Mouse (Mus musculus): ENCODE data around the gene Nr4a2. TPM values are rescaled to one million over a fixed set of nuclear protein-coding genes. Genes with fewer than 3 reads are reported as not detected.

Gene Nr4a2
- polyA plus RNA-seq, 1 experiment = not detected

DNA sequence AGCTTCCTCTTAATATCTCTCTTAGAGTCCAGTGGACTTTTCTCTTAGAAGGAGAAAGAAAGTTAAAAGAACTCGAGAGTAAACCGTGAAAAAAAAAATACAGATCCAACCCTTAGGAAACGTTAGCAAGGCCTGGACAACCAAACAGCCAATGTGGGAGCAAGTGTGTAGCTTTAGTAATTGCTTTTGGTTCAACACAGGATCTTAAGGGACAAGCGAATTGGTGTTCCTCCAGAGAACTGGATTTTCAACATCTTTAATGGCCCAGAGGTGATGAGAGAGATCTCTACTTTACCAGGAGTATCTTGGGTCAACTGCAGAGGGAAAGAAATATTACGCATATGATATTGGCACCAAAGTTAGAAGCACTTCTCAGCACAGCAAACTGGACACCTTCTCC lies 10.4 kb downstream of the Nr4a2 start:
- no peak overlapping the region for H3K4me3 ChIP-seq (ENCODE audit: insufficient read depth, low read depth, low read length)

DNA sequence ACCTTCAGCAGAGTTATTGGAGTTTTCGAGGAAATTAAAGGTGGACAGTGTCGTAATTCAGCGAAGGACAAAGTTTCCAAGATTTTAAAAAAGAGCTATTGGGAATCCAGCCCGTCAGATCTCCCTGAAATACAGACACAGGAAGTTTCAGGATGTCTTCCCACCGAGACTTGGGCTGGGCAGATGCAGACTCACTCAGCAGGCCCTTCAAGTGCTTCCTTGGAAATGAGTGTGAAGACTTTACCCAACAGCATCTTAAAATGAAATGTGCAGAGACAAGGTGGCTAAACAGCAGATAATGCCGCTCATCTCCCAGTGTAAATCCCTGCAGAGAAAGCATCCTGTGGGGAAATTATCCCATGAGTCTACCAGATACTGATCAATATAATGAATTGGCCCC lies 10.9 kb downstream of the Nr4a2 start:
- Histone ChIP-seq H3K4me1 (ENCODE audit: control insufficient read depth, insufficient read depth, low read length) (peaks cover 16% of the 10 kb centered on the region), H3K27ac (ENCODE audit: insufficient read depth, low read depth, low read length) (no peak overlapping the region), H3K4me3 (ENCODE audit: insufficient read depth, low read depth, low read length) (no peak overlapping the region)
- TF ChIP-seq CTCF (IDR thresholded peaks at IDR 0.05; ENCODE audit: insufficient read depth, low read depth, low read length) = no peak
- no peak for TF ChIP-seq POLR2A (IDR thresholded peaks at IDR 0.05; ENCODE audit: insufficient read depth, low read depth, low read length)
- 89% methylated on average over 6 of the region's 6 CpGs for WGBS

More for the DNA sequence above, 10.4 kb downstream of the Nr4a2 start:
- Histone ChIP-seq H3K27ac (ENCODE audit: insufficient read depth, low read depth, low read length) (no peak overlapping the region), H3K4me1 (ENCODE audit: control insufficient read depth, insufficient read depth, low read length) (peaks cover 16% of the 10 kb centered on the region)
- no peak for TF ChIP-seq CTCF (IDR thresholded peaks at IDR 0.05; ENCODE audit: insufficient read depth, low read depth, low read length)
- TF ChIP-seq POLR2A (IDR thresholded peaks at IDR 0.05; ENCODE audit: insufficient read depth, low read depth, low read length) = no peak
- 78% methylated on average over 5 of the region's 5 CpGs for WGBS

DNA sequence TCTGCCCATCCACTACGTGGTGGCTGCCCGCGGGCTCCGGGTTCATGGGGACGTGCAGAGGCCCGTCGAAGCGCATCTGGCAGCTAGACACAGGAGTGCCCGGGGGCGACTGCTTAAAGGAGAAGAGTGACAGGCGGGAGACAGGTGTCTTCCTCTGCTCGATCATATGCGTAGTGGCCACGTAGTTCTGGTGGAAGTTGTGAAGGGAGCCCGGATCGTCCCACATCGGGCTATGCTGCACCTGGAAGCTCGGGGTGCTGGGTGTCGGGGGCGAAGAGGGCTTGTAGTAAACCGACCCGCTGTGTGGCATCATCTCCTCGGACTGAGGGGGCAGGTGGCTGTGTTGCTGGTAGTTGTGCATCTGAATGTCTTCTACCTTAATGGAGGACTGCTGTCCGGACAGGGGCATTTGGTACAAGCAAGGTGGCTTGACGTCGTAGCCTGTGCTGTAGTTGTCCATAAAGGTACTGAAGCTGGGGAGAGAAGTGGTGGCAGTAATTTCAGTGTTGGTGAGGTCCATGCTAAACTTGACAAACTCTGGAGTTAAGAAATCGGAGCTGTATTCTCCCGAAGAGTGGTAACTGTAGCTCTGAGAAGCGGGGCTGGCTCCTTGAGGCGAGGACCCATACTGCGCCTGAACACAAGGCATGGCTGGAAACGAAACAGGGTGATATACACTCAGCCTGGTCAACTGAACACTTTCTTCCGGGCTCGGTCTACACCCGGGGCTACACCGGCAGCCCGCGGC lies 11.8 kb downstream of the Nr4a2 start:
- WGBS = 43% methylated on average over 38 of the region's 38 CpGs
- Histone ChIP-seq H3K4me3 (ENCODE audit: insufficient read depth, low read depth, low read length) (peak overlapping the region; percentile 2; the same call in 1 of the 2 replicates), H3K27ac (ENCODE audit: insufficient read depth, low read depth, low read length) (no peak overlapping the region), H3K4me1 (ENCODE audit: control insufficient read depth, insufficient read depth, low read length) (peaks cover 16% of the 10 kb centered on the region)
- TF ChIP-seq CTCF (IDR thresholded peaks at IDR 0.05; ENCODE audit: insufficient read depth, low read depth, low read length) (no peak), POLR2A (IDR thresholded peaks at IDR 0.05; ENCODE audit: insufficient read depth, low read depth, low read length) (no peak)

DNA sequence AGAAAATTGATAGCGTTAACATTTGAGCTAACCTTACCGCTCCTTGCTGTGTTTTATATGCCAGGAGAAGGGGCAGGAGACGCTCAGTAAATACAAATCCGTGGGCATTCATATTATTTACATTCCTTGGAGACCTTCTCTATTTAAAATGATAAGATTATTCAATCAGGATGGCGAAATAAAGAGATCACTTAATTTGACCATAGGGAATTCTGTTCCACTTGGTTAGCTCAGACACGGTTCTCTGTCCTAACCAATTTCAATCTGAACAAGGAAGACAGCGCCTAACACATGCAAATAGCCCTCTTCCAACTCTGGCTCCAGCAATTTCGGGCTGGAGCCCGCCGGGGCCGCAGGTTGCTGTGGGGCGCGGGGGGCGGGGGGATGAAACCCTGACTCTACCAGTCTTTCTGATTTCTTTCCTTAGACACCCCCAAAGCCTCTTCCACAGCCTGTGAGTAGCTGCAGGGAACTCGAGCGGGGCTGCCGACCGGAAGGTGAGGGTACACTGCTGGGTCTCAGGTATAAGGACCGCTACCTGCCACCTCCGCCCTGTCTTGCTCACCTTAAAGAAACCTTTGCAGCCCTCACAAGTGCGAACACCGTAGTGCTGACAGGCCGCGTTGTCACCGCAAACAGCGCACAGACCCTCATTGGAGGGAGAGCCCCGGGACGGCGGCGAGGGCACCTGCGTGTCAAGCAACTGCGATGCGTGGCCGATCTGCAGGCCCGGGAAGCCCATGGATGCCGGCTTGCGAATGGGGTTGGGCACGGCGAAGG lies 12.6 kb downstream of the Nr4a2 start:
- no peak overlapping the region for H3K27ac ChIP-seq (ENCODE audit: insufficient read depth, low read depth, low read length)
- peaks cover 16% of the 10 kb centered on the region for H3K4me1 ChIP-seq (ENCODE audit: control insufficient read depth, insufficient read depth, low read length)
- WGBS = 47% methylated on average over 39 of the region's 39 CpGs
- TF ChIP-seq POLR2A (IDR thresholded peaks at IDR 0.05; ENCODE audit: insufficient read depth, low read depth, low read length) (no peak), CTCF (IDR thresholded peaks at IDR 0.05; ENCODE audit: insufficient read depth, low read depth, low read length) (no peak)
- H3K4me3 ChIP-seq (ENCODE audit: insufficient read depth, low read depth, low read length) = no peak overlapping the region

DNA sequence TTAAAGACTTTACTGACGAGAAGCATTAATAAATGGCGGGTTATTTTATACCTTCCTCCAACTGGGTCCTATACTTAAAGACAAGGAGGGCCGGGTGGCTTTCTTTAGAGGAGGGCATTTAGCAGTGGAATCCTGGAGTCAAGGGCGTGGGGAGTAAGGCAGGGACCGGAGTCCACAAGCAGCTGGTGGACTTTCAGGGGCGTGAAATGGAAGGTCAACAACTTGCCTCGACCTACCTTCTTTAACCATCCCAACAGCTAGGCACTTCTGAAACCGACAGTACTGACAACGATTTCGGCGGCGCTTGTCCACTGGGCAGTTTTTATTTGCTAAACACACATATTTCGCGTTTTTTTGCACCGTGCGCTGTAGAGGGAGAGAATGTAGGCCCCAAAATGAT lies 13.4 kb downstream of the Nr4a2 start:
- H3K4me3 ChIP-seq (ENCODE audit: insufficient read depth, low read depth, low read length) = no peak overlapping the region
- no peak overlapping the region for H3K27ac ChIP-seq (ENCODE audit: insufficient read depth, low read depth, low read length)
- WGBS = 77% methylated on average over 16 of the region's 16 CpGs
- TF ChIP-seq CTCF (IDR thresholded peaks at IDR 0.05; ENCODE audit: insufficient read depth, low read depth, low read length) (no peak), POLR2A (IDR thresholded peaks at IDR 0.05; ENCODE audit: insufficient read depth, low read depth, low read length) (no peak)
- H3K4me1 ChIP-seq (ENCODE audit: control insufficient read depth, insufficient read depth, low read length) = peaks cover 13% of the 10 kb centered on the region

DNA sequence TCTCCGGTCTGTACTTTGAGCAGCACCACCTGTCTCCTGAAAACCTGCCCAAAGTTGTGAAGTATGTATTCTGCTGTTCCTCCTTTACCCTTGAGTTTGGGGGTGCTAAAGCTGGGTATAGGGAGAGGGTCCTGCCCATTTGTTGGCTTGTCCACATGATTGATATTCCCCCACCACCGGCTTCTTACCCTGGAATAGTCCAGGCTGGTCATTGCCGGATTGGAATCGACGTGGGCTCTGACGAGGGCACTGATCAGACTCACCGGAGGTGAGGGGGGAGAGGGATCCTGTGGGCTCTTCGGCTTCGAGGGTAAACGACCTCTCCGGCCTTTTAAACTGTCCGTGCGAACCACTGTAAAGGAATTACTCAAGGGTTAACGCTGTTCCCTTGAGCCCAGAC lies 13.9 kb downstream of the Nr4a2 start:
- no peak overlapping the region for H3K27ac ChIP-seq (ENCODE audit: insufficient read depth, low read depth, low read length)
- H3K4me3 ChIP-seq (ENCODE audit: insufficient read depth, low read depth, low read length) = no peak overlapping the region
- H3K4me1 ChIP-seq (ENCODE audit: control insufficient read depth, insufficient read depth, low read length) = peaks cover 13% of the 10 kb centered on the region
- no peak for TF ChIP-seq CTCF (IDR thresholded peaks at IDR 0.05; ENCODE audit: insufficient read depth, low read depth, low read length)
- no peak for TF ChIP-seq POLR2A (IDR thresholded peaks at IDR 0.05; ENCODE audit: insufficient read depth, low read depth, low read length)
- 54% methylated on average over 14 of the region's 14 CpGs for WGBS

DNA sequence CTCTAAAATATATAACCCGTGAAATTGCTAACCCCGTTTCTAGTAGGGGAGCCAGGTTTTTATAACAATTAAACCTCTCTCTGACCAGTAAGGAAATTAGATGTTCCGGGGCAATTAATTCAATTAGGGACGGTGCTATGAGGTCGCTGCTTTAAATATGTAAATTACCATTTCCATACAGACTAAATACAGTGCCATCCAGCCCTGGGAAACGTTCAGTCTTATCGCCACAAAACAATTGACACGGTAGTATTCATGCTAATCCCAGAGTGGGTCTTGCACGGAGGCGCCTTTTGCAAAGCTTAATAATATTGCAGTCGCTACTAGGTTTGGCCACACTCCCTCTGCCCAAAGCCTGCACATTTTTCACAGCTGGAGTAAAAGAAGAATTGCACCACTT lies 14.5 kb downstream of the Nr4a2 start:
- H3K27ac ChIP-seq (ENCODE audit: insufficient read depth, low read depth, low read length) = no peak overlapping the region
- WGBS = 62% methylated on average over 11 of the region's 11 CpGs
- peaks cover 13% of the 10 kb centered on the region for H3K4me1 ChIP-seq (ENCODE audit: control insufficient read depth, insufficient read depth, low read length)
- no peak overlapping the region for H3K4me3 ChIP-seq (ENCODE audit: insufficient read depth, low read depth, low read length)
- no peak for TF ChIP-seq POLR2A (IDR thresholded peaks at IDR 0.05; ENCODE audit: insufficient read depth, low read depth, low read length)
- no peak for TF ChIP-seq CTCF (IDR thresholded peaks at IDR 0.05; ENCODE audit: insufficient read depth, low read depth, low read length)

DNA sequence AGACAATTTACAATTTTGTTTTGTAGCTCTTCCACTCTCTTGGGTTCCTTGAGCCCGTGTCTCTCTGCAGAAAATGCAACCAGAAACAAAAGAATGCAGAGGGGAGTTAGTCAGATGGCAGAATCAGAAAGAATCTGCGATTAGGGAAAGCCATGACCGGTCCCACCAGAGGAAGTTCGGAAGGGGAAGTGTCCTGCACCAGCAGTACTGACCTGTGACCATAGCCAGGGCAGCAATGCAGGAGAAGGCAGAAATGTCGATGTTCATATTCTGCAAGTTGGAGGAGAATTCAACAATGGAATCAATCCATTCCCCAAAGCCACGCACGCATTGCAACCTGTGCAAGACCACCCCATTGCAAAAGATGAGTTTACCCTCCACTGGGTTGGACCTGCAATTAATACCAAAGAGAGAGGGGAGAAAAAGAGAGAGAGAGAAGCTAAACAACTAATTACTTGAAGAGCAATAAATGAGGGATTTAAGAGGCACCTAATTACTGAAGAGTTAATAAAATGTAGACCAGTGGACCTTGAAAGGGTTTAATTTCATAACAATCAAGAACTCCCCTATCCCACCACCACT lies 15.4 kb downstream of the Nr4a2 start:
- WGBS = 74% methylated on average over 7 of the region's 7 CpGs
- Histone ChIP-seq H3K4me1 (ENCODE audit: control insufficient read depth, insufficient read depth, low read length) (peaks cover 13% of the 10 kb centered on the region), H3K27ac (ENCODE audit: insufficient read depth, low read depth, low read length) (no peak overlapping the region), H3K4me3 (ENCODE audit: insufficient read depth, low read depth, low read length) (no peak overlapping the region)
- no peak for TF ChIP-seq CTCF (IDR thresholded peaks at IDR 0.05; ENCODE audit: insufficient read depth, low read depth, low read length)
- no peak for TF ChIP-seq POLR2A (IDR thresholded peaks at IDR 0.05; ENCODE audit: insufficient read depth, low read depth, low read length)

DNA sequence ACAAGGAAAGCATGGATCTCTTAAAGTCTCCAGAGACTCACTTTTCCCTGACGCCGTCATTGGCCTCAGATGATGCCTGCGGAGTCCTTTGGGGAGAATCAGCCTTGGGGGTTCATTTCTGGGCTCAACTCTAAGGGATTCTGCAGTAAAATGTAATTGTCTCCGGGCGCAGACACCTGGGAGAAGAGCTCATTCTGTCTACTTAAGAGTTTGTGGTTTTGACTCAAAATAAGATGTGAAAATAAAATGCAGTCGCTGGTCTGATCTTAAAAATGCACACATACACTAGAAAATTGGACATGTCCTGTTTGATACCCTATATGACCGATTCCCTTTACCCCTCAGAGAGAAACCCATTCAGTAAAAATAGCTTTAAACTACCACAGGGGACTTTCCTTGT lies 18.4 kb downstream of the Nr4a2 start:
- H3K27ac ChIP-seq (ENCODE audit: insufficient read depth, low read depth, low read length) = no peak overlapping the region
- 68% methylated on average over 7 of the region's 7 CpGs for WGBS
- TF ChIP-seq POLR2A (IDR thresholded peaks at IDR 0.05; ENCODE audit: insufficient read depth, low read depth, low read length) (no peak), CTCF (IDR thresholded peaks at IDR 0.05; ENCODE audit: insufficient read depth, low read depth, low read length) (no peak)
- peaks cover 13% of the 10 kb centered on the region for H3K4me1 ChIP-seq (ENCODE audit: control insufficient read depth, insufficient read depth, low read length)
- no peak overlapping the region for H3K4me3 ChIP-seq (ENCODE audit: insufficient read depth, low read depth, low read length)
